Mouse (Mus musculus) urinary bladder, postnatal 14 days (tissue): ENCODE measurements around the gene Scrn3.

ENCODE experiments used
- DNase-seq: peaks from one replicate; pipeline ENCODE4 v3.0.0; 2021; ENCODE audit warnings: low spot score

Gene Scrn3

DNA sequence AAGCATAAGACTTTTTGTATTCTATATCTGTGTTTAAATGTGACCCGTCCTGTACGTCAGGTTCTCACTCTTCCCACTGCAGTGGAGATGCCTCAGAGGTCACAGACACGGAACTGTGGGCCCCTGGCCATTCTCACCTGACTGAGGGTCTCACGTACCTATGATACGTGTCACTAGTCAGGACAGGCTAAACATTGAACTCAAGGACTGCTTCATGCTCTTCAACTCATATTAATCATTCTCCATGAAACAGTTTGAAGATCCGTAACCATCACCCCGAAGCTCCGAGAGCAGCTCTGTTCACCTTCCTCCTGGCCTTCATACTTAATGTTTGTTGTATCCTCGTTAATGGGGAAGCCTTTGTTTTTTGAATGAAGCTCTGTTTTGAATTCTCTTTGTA lies 5.0 kb downstream of the Scrn3 start:
- DNase-seq: no peak

DNA sequence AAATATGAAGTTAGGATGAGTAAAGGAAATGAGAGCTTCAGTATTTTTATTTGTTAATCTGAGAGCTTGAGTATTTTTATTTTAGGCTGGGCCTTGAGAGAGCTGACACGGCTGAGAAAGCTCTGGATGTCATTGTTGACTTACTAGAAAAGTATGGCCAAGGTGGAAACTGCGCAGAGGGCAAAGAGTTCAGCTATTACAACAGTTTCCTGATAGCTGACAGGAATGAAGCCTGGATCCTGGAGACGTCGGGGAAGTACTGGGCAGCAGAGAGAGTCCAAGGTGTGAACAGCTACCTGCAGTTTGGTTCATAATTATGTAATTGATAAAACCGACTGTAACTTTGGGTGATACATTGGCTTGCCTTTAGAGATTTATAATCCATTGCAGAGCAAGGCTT lies 6.8 kb downstream of the Scrn3 start:
- no peak for DNase-seq

DNA sequence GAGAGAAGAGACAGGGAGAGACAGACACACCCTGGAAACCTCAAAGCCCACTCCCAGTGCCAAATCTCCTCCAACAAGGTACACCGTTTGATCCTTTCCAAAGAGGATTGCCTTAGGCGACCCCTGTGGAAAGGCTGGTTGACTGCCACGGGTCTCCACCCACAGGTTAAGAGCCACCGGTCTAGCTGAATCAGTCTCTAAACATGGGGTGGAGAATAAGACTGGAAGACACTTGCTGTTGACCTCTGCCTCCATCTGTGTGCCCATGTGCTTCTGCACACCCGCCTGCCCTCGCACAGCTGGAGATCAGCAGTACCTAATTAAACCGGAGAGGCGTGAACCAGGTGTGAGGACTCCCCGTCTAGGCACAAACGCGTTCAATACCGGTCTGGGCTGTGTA lies 10.6 kb downstream of the Scrn3 start:
- DNase-seq: no peak

DNA sequence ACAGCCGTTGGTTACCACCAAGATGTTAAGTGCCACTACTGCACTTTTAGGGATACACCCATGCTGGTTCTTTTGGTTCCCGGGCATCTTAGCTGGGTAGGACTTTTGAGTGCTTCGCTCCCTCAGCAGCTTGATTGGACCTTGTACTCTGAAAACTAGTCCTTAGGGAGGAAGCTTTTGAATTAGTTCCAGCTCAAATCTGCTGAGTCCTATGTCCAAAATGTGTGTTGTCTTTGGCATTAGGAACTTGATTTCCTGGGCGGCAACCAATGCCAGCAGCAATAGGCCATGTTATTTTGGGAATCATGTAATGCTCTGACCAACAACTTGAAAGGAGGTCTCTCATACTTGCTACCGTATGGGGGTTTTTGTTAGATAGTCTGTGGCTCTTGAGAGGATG lies 13.5 kb downstream of the Scrn3 start:
- no peak for DNase-seq

DNA sequence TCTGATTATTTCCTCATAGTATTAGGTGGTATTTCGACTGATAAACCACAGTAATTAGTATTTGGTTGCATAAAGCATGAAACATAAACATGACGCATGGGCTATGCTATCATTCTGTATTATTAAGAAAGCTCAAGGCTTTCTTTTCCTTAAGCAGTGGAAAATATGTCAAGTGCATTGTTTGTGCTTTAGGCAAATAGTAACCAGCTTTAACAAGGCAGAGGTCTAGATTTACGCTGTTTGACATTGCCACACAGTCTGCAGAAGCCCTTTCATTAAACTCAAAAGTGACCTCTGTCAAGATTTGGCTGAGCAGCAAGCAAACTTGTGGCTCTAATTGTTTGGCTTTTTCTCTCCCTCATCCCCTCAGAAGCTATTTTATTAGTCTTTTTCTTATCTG lies 23.5 kb downstream of the Scrn3 start:
- no peak for DNase-seq

DNA sequence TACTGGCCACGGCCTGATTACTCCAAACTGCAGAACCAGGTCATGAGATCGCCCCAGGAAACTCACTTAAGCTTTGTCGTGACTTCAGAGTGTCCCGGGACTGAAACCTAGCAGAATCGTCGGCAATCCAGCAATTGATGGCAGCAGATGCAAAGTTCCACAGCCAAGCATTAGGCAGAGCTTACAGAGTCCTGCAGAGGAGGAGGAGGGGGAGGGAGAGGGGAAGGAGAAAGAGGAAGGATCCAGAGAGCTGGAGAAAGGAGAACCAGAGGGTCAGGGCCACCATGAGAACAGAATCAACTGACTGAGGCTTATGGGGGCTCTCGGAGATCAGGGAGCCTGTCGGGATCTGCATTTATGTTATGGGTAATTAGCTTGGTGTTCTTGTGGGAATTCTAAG lies 26.0 kb downstream of the Scrn3 start:
- no peak for DNase-seq

DNA sequence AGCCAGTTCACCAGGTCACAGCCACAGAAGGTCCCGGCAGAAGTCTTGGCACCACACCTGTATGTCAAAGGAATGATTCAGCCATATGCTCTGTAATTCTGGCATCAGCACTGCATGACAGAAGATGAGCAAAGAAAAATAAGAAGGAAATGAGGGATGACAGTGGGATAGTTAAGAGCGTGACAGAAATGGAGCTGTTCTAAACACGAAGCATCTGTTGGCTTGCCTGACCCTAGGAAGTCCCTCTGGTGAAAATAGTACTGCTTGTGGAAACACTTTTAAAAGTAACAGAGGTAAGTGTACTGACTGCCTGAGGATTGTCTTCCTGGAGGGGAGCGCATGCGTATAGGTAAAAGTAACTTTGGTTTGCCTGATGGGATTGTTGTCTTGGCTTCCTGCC lies 31.3 kb downstream of the Scrn3 start:
- no peak for DNase-seq

DNA sequence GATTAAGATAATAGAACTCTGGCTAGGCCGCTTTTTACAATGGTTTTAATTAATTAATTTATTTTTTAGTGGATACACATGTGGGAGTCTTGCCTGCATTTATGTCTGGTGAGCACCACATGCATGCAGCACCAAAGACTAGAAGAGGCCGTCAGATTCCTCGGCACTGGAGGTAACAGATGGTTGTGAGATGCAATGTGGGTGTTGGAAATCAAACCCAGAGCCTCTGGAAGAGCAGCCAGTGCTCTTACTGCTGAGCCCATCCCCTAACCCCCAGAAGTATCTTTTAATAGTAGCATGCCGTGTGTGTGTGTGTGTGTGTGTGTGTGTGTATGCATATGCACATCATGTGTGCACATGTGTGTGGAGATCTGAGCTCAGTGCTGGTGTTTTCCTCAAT lies 32.8 kb downstream of the Scrn3 start:
- no peak for DNase-seq

DNA sequence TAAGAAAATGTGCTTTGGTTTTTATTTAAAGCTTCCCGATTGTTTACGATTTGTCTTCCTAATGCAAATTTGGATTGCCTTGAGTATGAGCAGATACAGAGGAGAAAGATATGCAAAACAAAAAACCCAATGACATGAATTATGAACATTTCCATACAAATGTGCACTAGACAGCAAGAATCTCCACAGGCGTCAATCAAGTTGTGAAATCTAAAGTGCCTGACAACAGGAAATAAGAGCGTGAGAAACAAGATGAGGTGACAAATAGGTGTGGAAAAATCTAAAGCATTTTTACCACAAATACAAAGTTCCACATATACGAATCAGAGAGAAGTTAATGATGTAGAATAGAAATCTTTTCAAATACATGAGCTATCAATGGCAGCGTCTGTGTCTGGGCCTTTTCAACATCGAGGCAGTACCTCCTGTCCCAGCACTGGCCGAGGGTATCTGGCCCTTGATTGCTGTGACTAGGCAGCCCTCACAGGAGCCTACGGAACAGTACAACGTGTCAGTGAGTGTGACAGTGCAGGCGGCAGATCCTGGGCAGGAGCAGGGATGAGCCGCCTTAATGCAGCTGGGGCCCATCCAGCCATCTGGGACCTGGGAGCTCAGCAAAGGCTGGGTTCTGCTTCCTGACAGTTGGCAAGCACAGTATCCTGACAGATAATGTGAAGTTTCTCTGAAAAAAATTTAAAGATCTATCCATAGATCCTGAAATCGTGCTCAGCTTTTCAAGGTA lies 34.1 kb downstream of the Scrn3 start:
- DNase-seq: no peak

DNA sequence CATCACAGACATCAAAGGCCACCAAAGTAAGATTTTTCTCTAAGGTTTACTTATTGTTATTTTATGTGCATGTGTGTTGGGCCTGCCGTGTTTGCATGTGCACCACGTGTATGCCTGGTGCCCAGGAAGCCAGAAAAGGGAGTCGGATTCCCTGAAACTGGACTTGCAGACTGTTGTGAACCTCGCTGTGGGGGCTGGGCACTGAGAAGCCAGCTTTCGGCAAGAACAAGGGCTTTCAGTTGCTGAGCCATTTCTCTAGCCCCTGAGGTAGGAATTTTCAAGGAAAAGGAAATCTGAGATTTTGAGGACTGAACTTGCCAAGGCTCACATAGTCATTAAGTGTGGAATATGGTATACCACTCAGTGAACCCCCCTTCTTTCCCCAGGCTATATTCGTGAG lies 34.7 kb downstream of the Scrn3 start:
- DNase-seq: no peak

DNA sequence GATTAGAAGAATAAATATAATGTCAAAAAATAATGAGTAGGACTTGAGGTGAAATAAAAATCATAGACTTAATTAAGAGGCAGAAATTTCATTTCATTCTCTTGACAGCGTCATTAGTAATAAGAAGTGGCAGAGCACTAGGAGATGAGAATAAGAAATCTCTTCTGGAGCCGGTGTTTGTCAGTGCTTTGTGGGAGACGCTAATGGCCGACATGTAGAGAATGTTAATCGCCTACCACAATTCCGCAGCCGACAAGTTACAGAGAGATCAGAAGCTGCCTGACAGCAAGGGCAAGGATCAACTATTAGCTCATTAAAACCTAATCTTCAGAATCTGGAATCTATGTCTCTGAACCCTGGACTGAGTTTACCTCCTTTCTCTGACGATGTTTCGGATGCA lies 35.4 kb downstream of the Scrn3 start:
- no peak for DNase-seq

DNA sequence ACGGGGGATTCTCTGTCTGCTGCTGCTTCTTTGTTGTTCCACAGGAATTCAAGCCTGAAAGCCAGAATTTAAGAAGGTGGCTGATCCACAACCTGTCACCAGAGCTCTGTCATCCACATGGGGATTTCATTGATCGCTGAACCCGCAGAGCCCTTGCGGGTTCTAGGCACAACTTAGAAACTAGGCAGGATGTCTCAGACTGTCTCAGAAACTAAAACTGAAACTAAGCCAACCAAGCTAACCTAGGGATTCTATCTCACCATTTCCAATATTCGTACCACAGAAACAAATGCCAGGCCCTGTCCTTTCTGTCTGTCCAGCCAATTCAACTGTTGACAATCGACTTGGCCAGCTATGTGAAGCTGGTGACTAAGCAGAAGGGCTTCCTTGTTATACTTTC lies 35.8 kb downstream of the Scrn3 start:
- DNase-seq: no peak

DNA sequence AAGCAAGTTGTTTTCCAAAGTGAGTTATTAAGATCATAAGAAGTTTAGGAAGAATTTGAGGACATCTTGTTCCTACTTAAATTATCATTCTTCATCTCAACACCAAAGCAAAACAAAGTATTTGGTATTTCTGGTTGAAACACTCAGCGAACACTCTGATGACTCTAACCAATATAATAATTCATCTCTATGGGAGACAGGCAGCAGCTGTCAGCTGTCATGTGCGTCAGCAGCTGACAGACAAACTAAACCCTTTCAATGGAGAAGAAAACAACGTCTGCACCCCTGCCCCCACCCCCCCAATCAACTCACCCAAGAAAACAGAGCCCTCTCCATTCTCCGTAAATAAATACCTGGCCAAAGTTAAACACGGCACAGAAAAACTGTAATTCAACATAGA lies 39.1 kb downstream of the Scrn3 start:
- no peak for DNase-seq

DNA sequence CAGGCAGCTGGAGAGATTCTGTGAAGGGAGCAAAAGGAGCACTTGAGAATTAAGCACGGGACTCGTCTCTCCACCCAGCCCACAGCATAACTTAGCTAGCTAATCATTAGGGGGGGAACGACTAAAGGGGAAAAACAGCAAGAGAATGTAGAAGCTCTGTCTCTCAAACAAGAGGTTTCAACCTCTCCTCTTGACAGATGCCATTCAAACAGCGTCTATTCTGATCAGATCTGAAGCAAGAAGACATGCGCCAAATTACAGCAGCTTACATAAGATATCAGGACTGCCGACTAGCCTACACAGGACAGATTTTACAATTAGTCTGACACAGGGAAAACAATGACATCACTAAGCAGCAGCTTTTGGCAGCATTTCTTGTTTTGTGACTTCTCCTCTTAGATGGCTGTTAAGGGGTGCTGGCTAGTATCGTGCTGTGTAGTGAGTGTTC lies 39.5 kb downstream of the Scrn3 start:
- DNase-seq: no peak

DNA sequence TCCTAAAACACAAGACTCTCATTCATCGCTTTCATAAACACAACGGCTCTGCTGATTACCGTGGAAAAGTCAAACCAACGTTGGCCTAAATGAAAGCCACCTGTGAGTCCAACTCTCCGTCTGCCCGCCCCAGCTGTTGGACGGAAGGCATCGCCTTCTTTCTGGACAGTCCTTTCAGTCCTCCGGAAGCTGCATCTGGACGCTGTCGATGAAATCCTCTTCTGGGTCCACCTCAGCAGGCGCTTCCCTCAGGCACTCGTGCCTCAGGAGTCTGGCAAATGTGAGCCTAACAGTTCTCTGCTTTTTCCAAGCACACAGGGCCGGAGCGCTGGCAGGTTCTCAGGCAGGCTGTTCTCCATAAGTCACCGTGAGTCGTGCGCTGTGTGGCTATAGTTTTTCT lies 44.6 kb downstream of the Scrn3 start:
- DNase-seq: no peak

DNA sequence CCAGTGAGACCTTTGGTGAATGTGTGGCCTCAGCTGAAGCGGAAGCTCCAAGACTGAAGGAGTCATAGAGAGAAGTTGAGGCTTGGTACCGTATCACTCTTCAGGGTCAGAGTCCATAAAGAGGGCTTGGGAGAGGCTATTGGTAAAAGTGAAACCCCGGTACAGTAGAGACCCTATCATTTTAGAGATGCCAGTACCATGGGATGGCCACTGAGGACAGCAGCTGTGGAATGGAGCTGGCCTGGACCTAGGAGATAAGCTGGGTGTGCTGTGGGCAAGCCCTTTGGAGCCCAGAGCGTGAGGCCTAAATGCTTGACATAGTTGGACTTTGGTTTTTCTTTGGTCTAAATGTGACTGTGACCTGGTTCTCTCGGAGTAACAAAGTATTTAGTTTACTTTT lies 47.5 kb downstream of the Scrn3 start:
- DNase-seq: no peak

DNA sequence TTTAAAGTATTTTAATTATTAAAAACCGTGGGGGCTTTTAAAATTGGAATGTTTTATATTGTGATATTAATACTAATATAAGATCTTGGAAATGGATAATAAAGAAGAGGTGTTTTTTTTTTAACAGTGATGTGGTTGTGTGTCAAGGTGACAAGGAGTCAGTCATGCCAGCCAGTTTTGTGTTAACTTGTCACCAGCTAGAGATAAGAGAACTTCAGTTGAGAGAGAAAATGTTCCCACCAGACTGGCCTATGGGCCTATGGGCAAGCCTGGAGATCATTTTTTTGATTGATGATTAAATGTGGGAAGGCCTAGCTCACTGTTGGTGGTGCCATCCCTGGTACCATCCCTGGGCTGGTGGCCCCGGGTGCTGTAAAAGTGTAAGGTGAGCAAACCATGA lies 48.1 kb downstream of the Scrn3 start:
- DNase-seq: no peak

DNA sequence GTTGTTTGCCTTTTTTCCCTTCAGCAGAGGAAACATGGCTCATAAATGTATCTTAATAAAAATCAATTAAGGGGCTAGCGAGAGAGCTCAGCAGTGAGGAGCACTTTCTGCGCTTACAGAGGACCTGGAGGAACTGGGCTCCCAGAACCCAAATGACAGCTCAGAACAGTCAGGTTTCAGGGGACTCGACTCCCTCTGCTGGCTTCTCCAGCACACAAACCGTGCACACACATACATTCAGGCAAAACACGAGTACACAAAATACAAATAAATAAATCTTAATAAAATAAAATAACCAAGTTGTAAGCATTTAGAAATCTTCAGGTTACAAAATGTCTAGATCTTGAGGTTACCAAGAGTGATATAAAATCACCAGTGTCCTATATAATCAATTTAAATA lies 51.0 kb downstream of the Scrn3 start:
- DNase-seq: no peak

DNA sequence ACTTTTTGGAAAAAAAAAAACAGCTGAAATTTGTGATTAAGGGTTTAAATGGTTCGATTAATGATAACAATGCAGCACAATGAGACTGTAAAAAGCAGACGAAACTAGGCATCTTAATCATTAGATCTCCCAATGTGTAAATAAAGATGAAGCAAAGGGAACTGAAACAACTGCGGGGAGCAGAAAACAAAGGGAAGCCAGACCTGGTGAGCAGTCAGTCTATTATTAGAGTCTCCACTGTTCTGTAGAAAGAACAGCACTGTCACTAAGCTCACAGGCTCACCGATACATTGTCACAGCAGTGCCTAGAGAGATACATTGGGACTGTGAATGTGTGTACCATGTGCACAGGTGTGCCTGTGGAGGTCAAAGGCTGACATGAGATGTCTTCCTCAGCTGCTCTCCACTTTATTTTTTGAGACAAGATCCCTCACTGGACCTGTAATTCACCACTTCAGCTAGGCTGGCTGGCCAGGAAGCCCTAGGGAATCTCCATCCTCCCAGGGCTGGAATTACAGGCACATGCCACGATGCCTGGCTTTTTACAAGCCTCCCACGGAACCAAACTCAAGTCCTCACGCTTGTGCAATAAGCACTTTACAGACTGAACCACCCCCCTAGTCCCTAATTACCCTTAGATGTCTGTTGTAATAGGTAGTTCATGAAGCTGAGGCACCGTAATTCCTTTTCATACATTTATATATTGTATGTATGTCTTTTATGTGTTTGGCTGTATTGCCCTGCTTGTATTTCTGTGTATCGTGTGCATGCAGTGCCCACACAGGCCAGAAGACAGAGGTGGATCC lies 59.3 kb downstream of the Scrn3 start:
- no peak for DNase-seq

DNA sequence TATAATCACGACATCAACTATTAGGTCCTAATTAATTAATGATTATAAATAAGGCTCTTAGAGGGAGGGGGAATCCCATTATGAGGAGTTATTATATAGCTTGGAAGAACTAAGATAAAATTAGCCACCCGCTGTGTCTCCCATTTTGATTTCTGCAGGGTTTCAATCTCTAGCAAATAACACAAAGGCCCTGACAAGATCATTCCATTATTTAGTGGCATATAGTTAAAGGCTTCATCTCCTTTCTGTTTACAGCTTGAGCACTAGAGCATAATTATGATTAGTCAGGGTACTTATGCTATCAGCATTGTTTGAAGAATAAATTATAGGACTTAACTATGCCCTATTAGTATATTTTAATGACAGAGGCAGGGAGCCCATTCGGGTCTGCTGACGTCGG lies 65.9 kb downstream of the Scrn3 start:
- no peak for DNase-seq

DNA sequence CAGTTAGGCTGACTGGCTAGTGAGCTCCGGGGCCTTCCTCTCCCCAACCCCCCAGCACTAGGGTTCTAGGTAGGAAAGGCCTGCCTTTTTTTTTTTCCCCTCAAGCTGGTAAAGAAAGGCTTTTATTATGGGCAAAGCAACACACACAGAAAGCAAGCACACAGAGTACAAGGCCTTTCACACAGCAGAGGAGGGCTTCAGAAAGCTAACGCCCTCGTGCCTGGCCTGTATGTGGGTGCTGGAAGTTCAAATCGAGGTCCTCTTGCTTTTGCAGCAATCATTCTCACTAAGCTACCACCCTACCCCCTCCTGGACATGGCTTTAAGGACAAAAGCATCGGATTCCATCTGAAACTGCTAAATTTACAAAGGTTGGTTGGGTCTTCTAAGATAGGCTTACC lies 67.3 kb downstream of the Scrn3 start:
- DNase-seq: no peak

DNA sequence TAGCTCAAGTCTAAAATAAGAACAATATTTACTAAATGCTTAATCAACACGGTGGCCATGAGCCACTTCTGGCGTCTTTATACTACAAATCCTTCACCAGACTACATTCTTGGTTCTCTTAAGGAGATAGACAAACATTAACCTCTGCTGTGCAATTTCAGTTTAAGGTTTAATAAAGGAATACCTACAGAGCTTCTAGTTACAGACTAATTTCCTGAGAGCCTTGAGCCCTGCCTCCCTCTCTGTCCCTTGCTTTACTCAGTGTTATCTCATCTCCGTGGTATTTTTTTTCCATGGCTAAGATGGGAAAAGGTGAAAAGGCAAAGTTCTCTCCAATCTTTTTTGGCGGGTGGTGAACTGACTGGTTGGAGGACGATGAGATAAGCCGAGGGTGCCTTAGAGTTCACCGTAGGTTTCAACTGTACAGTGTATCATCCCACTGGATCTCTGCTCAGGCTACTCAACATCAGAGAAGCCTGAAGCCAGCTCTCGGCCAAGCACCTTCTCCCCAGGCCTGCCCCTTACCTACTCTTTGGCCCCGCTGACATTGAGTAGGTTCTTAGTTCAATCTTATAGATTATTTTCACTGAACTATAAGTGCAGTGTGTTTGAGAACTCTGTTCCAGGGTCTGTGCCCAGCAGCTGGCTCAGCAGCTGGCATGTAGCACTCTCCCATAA lies 68.0 kb downstream of the Scrn3 start:
- no peak for DNase-seq

DNA sequence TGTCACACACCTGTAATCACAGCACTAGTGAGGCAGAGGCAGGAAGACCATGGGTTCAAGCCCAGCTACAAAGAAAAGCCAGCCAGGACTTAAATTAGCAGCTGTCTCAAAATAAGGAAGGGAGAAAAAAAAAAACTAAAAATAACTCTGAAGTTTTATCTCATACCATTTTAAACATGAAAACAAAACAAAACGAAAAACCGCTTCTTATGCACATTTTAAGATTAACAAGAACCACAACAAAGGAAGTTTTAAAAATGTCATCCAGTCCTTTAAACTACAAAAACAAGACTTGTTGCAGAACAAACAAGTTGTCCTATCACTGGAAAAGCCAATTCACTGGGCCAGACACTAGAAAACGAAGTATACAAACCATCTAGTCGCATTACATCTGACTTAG lies 72.8 kb downstream of the Scrn3 start:
- no peak for DNase-seq
